Mouse (Mus musculus): ENCODE measurements around the gene Bean1. TPM values are rescaled to one million over a fixed set of nuclear protein-coding genes. Genes with fewer than 3 reads are reported as not detected.
"Not testable (repeated sequence)": the region's sequence is repeated elsewhere in the genome, so short reads cannot be mapped to it uniquely, and the experiment has no call there.

The Bean1 gene
- polyA plus RNA-seq, 1 experiment from 2014 or later: 0.57 TPM

DNA sequence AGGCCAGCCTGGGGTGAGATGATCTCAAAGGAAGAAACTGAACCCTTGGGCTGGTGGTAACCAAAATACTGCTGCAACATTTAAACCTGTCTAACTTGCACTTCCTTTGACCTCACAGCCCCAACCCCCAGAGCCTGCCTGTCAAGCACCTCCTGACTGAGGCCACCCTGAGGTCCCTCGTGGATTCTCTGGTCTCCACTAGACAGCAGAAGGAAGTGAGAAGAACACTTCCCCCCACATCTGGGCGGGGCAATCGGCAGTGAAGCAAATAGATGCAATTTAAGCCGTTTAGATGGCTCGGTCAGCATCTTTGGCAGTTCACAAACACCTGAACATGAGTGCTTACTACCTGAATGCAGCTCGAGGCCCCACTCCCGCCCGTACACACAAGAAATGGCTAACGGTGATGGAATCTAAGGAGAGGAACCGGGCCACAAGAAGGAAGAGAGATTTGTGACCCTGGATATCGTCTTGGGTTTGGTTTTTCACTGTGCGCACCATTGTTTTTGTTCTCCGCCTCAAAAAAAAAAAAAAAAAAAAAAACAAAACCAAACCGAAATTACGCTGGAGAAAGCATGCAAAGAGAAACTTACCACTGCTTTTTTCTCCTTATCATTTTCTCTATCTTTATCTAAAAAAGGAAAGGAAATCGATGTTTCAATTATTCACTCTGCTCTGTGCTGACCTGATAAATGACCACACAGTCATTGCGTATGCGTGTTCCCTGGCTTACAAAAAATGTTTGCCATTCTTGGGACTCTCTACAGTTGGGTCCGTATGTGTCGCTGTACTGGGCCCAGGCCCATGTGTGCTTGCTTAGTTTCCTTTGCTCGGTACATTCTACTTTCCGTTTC lies 77.0 kb downstream of the Bean1 start:
- Histone ChIP-seq H3K9ac (ENCODE audit: low read length) (peak overlapping the region; percentile 89), H3K27me3 (ENCODE audit: control insufficient read depth, insufficient read depth, low read depth, low read length) (no peaks in the 10 kb centered on the region), H3K4me1 (replicated peaks; ENCODE audit: control insufficient read depth, insufficient read depth, low read length) (peaks cover 10% of the 10 kb centered on the region), H3K9me3 (ENCODE audit: control insufficient read depth, low read length) (no peaks in the 10 kb centered on the region), H3K4me3 (ENCODE audit: low read length) (peak overlapping the region; percentile 91), H3K36me3 (ENCODE audit: control insufficient read depth, insufficient read depth, low read length) (peaks cover 3% of the 10 kb centered on the region; the same call in 1 of the 2 replicates), H3K27ac (ENCODE audit: low read length) (no peak overlapping the region), H3K4me2 (ENCODE audit: low read depth, low read length) (peak overlapping the region; percentile 86)
- no peak for ATAC-seq (ENCODE audit: low read depth)
- 60% methylated on average over 22 of the region's 22 CpGs for WGBS

DNA sequence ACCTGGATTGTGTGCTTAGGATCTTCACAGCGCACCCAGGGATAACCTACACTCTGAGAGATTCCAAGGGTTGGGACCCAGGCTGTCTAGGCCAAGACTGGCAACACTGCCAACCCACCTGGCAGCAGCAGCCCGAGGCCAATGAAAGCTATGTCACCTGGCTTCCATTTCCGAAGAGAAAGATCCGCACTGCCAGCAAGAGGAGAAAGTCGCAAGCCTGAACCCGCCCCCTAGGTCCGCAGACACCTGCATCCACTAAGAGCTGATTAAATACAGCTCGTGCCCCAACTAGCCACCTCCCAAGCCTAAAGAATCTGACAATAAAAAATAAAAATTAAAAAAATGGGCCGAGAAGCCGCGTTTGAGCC lies 77.7 kb downstream of the Bean1 start:
- Histone ChIP-seq H3K4me1 (replicated peaks; ENCODE audit: control insufficient read depth, insufficient read depth, low read length) (peaks cover 10% of the 10 kb centered on the region), H3K9ac (ENCODE audit: low read length) (peak overlapping the region; percentile 89), H3K4me2 (ENCODE audit: low read depth, low read length) (peak overlapping the region; percentile 86), H3K9me3 (ENCODE audit: control insufficient read depth, low read length) (no peaks in the 10 kb centered on the region), H3K27ac (ENCODE audit: low read length) (peak overlapping the region; percentile 58), H3K27me3 (ENCODE audit: control insufficient read depth, insufficient read depth, low read depth, low read length) (no peaks in the 10 kb centered on the region), H3K4me3 (ENCODE audit: low read length) (peak overlapping the region; percentile 91), H3K36me3 (ENCODE audit: control insufficient read depth, insufficient read depth, low read length) (peaks cover 3% of the 10 kb centered on the region; the same call in 1 of the 2 replicates)
- no peak for ATAC-seq (ENCODE audit: low read depth)
- WGBS: 3% methylated on average over 11 of the region's 11 CpGs

DNA sequence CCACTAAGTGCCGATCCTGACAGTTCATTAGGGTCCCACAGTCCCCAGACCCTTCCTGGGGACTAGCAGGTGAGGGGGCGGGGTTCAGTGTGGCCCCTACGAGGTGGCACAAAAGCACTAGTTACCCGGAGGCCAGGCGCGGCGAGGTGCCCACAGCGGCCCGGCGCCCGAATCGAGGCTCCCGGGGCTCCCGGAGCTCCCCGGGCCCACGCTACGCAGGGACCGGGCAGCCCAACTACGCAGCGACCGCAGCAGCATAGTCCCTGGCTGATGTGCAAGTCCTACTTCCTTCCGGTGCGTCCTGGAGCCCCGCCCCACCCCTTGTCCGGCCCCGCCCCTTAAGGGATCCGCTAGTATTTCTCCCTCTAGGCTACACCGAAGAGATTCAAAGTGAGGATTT lies 78.0 kb downstream of the Bean1 start, which contains the start of gene Tk2:
Gene Tk2 (minus strand): TSS at position 283 of the 400 bp plus-strand sequence.
- under 1% methylated on average over 28 of the region's 28 CpGs for WGBS
- H3K36me3 ChIP-seq (ENCODE audit: control insufficient read depth, insufficient read depth, low read length): no peaks in the 10 kb centered on the region
- H3K27ac ChIP-seq (ENCODE audit: low read length): peak within 1 kb of the TSS; percentile 58
- H3K9me3 ChIP-seq (ENCODE audit: control insufficient read depth, low read length): no peaks in the 10 kb centered on the region
- peak within 1 kb of the TSS; percentile 91 for H3K4me3 ChIP-seq (ENCODE audit: low read length)
- H3K9ac ChIP-seq (ENCODE audit: low read length): peak within 1 kb of the TSS; percentile 89
- ATAC-seq (ENCODE audit: low read depth): peak; percentile 90
- H3K27me3 ChIP-seq (ENCODE audit: control insufficient read depth, insufficient read depth, low read depth, low read length): no peaks in the 10 kb centered on the region
- H3K4me1 ChIP-seq (replicated peaks; ENCODE audit: control insufficient read depth, insufficient read depth, low read length): peaks cover 10% of the 10 kb centered on the region
- H3K4me2 ChIP-seq (ENCODE audit: low read depth, low read length): peak within 1 kb of the TSS; percentile 86

DNA sequence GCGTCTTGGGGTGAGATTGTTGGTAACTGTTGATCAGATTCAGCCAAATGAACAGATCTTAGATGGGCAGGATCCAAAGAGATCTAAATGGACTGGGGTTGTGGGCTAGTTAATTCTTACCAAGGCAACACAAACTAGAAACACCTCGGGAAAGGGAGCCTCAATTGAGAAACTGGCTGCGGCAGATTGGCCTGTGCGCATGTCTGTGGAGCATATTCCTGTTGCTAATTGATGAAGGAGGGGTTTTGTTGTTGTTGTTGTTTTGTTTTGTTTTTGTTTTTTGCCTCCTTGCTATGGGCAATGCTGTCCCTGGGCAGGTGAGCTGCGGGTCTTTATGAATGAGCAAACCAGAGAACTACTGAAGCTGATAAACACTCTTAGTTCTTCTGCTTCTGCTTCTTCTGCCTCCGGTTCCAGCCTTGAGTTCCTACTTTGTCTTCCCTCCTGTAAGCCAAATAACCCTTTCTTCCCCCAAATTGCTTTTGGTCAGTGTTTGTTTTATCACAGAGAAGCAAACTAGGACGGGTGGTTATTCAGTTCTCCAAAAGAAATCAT lies 79.3 kb downstream of the Bean1 start:
- H3K4me3 ChIP-seq (ENCODE audit: low read length): no peak overlapping the region
- H3K4me2 ChIP-seq (ENCODE audit: low read depth, low read length): no peak overlapping the region
- no peaks in the 10 kb centered on the region for H3K36me3 ChIP-seq (ENCODE audit: control insufficient read depth, insufficient read depth, low read length)
- H3K27ac ChIP-seq (ENCODE audit: low read length): no peak overlapping the region
- no peak for ATAC-seq (ENCODE audit: low read depth)
- H3K4me1 ChIP-seq (replicated peaks; ENCODE audit: control insufficient read depth, insufficient read depth, low read length): peaks cover 10% of the 10 kb centered on the region
- no peak overlapping the region for H3K9ac ChIP-seq (ENCODE audit: low read length)
- no peaks in the 10 kb centered on the region for H3K9me3 ChIP-seq (ENCODE audit: control insufficient read depth, low read length)
- no peaks in the 10 kb centered on the region for H3K27me3 ChIP-seq (ENCODE audit: control insufficient read depth, insufficient read depth, low read depth, low read length)
- 89% methylated on average over 7 of the region's 7 CpGs for WGBS

DNA sequence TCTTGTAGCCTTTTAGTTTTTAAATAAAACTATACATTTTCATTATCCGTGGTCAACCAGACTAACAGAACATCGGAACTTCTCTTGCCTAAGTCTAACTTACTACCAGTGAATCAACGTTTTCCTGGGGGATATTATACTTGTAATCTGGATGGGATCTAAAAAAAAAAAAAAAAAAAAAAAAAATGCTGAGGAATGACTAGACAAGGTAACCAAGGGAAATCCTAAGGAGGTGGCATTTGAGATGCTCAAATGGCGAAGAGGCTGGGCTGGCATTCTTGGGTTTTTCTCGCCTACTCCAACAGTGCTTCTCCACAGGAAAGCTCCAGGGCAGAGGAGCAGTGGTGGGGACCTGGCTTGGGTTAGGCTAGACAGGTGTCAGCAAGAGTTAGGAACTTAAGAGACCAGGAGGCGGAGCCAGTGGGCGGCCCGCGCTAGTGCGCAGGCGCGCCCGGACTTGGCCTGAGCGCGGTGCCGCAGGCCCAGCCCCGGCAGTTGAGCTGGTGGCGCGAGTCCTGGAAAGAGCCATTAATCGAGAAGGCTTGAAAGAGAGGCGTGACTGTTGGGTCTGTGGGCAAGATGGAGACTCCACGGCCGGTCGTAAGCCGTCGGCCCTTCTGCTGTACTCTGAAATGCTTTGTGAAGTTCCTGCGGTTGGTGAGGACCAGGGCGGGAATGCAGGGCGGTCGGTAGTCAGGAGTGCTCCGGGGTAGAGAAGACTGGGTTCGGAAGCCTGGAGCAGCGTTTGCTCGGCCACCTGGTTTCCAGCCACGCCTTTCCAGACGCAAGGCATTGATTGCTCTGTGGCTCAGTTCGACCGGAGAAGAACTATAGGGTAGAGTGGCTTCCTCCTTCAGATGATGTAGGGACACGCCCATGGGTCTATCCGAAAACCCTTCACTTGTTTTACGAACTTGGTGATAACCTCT lies 80.5 kb downstream of the Bean1 start, which contains the start of gene Cklf:
Gene Cklf (plus strand): TSS at position 423 of the 929 bp plus-strand sequence.
- Histone ChIP-seq H3K9me3 (ENCODE audit: control insufficient read depth, low read length) (no peaks in the 10 kb centered on the region), H3K4me2 (ENCODE audit: low read depth, low read length) (peak within 1 kb of the TSS; percentile 55), H3K9ac (ENCODE audit: low read length) (peak within 1 kb of the TSS; percentile 84), H3K27ac (ENCODE audit: low read length) (peak within 1 kb of the TSS; percentile 92), H3K36me3 (ENCODE audit: control insufficient read depth, insufficient read depth, low read length) (no peaks in the 10 kb centered on the region), H3K4me3 (ENCODE audit: low read length) (peak within 1 kb of the TSS; percentile 82), H3K4me1 (replicated peaks; ENCODE audit: control insufficient read depth, insufficient read depth, low read length) (peaks cover 10% of the 10 kb centered on the region), H3K27me3 (ENCODE audit: control insufficient read depth, insufficient read depth, low read depth, low read length) (no peaks in the 10 kb centered on the region)
- peak; percentile 87 for ATAC-seq (ENCODE audit: low read depth)
- WGBS: 3% methylated on average over 41 of the region's 41 CpGs

DNA sequence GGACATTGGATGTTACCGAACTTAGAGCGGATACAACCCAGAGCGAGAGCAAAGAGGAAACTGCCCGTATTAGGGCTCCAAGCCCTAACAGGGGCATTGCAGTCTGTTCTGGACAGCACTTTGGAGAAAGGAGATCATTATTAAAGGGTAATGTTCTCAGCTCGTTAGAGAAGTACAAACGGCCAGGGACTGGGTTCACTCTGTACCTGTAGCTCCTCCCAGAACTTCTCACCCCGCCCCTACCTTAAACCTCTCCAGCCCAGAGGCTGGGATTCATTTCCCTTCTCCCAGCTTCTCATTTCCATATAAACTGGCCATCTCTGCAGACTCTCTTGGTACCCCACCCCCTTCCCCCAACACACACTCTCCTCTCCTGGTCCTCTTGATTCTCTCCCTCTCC lies 81.2 kb downstream of the Bean1 start:
- peak overlapping the region; percentile 82 for H3K4me3 ChIP-seq (ENCODE audit: low read length)
- H3K9ac ChIP-seq (ENCODE audit: low read length): peak overlapping the region; percentile 84
- H3K27ac ChIP-seq (ENCODE audit: low read length): peak overlapping the region; percentile 92
- no peaks in the 10 kb centered on the region for H3K36me3 ChIP-seq (ENCODE audit: control insufficient read depth, insufficient read depth, low read length)
- no peaks in the 10 kb centered on the region for H3K27me3 ChIP-seq (ENCODE audit: control insufficient read depth, insufficient read depth, low read depth, low read length)
- 0% methylated on average over 7 of the region's 7 CpGs for WGBS
- no peaks in the 10 kb centered on the region for H3K9me3 ChIP-seq (ENCODE audit: control insufficient read depth, low read length)
- peaks cover 10% of the 10 kb centered on the region for H3K4me1 ChIP-seq (replicated peaks; ENCODE audit: control insufficient read depth, insufficient read depth, low read length)
- peak overlapping the region; percentile 55 for H3K4me2 ChIP-seq (ENCODE audit: low read depth, low read length)
- peak; percentile 7; the same call in 1 of the 2 replicates for ATAC-seq (ENCODE audit: low read depth)

DNA sequence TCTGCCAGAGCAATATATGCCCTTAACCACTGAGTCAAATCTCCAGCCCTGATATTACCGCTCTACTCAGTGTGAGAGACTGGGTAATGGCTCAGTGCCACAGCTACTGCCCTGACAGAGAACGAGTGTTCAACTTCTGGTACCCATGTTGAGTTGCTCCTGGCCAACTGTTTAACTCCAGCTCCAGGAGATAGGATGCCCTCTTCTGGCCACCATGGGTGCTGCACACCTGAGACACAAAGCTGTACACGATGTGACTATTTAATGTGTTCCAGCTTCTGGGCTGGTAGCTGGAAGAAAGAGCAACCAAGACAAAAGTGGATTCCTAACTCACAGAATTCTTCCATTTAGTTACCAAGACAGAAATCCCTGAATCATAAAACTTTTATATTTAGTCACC lies 82.8 kb downstream of the Bean1 start:
- 78% methylated on average over 3 of the region's 3 CpGs for WGBS
- ATAC-seq (ENCODE audit: low read depth): no peak
- no peak overlapping the region for H3K4me2 ChIP-seq (ENCODE audit: low read depth, low read length)
- no peak overlapping the region for H3K4me3 ChIP-seq (ENCODE audit: low read length)
- H3K9ac ChIP-seq (ENCODE audit: low read length): no peak overlapping the region
- no peak overlapping the region for H3K27ac ChIP-seq (ENCODE audit: low read length)
- H3K4me1 ChIP-seq (replicated peaks; ENCODE audit: control insufficient read depth, insufficient read depth, low read length): peaks cover 6% of the 10 kb centered on the region
- H3K9me3 ChIP-seq (ENCODE audit: control insufficient read depth, low read length): no peaks in the 10 kb centered on the region
- peaks cover 3% of the 10 kb centered on the region for H3K36me3 ChIP-seq (ENCODE audit: control insufficient read depth, insufficient read depth, low read length)
- H3K27me3 ChIP-seq (ENCODE audit: control insufficient read depth, insufficient read depth, low read depth, low read length): no peaks in the 10 kb centered on the region

DNA sequence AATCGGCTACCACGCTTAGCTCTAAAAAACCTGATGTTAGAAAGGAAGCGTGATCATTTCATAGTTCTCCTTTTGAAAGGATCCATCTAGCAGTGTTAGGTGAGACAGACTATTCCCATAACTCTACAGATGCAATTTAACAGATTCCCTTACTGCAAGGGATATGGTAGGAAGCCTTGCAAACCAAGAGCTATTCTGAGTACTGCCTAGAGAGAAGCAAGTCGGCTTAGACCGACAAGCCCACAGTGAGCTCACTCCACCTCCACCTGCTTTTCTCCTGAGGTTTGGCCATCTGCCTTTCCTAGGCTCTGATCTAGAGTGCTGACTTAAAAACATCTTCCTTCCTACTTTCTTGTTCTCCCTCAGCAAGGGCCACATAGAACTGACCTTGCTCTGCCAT lies 91.6 kb downstream of the Bean1 start:
- H3K36me3 ChIP-seq (ENCODE audit: control insufficient read depth, insufficient read depth, low read length): peaks cover 17% of the 10 kb centered on the region
- H3K27me3 ChIP-seq (ENCODE audit: control insufficient read depth, insufficient read depth, low read depth, low read length); H3K4me2 ChIP-seq (ENCODE audit: low read depth, low read length); H3K27ac ChIP-seq (ENCODE audit: low read length); H3K4me3 ChIP-seq (ENCODE audit: low read length); H3K9me3 ChIP-seq (ENCODE audit: control insufficient read depth, low read length); H3K4me1 ChIP-seq (replicated peaks; ENCODE audit: control insufficient read depth, insufficient read depth, low read length); ATAC-seq (ENCODE audit: low read depth); H3K9ac ChIP-seq (ENCODE audit: low read length): not testable (repeated sequence)
- 92% methylated on average over 5 of the region's 5 CpGs for WGBS
